Mouse (Mus musculus): ENCODE results near the gene Rab5b. TPM values are rescaled to one million over a fixed set of nuclear protein-coding genes. Genes with fewer than 3 reads are reported as not detected.

Gene Rab5b
- total and polyA plus RNA-seq, 2 experiments: 74.0 to 80.5 TPM

- H3K27me3 ChIP-seq (ENCODE audit: control insufficient read depth, insufficient read depth, low read length): no peaks in the 10 kb centered on the region
- peaks cover 9% of the 10 kb centered on the region for H3K4me1 ChIP-seq (ENCODE audit: control insufficient read depth, insufficient read depth, low read length)
- TF ChIP-seq CTCF (IDR thresholded peaks at IDR 0.05; ENCODE audit: low read depth, low read length) (no peak), POLR2A (IDR thresholded peaks at IDR 0.05; ENCODE audit: extremely low read depth, insufficient read depth, low read length) (no peak)
- H3K4me3 ChIP-seq (ENCODE audit: insufficient read depth, low read depth, low read length): no peak overlapping the region
- H3K27ac ChIP-seq (replicated peaks; ENCODE audit: insufficient read depth, low read depth, low read length): no peak overlapping the region
- no peaks in the 10 kb centered on the region for H3K36me3 ChIP-seq (ENCODE audit: control insufficient read depth, insufficient read depth, low read length)
- no peak overlapping the region for H3K9ac ChIP-seq (ENCODE audit: low read depth, low read length)
- WGBS: 60% methylated on average over 9 of the region's 9 CpGs
- no peak for DNase-seq (ENCODE audit: extremely low read depth, low read depth, low spot score)
- no peaks in the 10 kb centered on the region for H3K79me2 ChIP-seq (ENCODE audit: control insufficient read depth, insufficient read depth, low read length)
Measured at GRCm38 (mm10) chr10:128657844-128658243, 38.2 kb downstream of the Rab5b start.

- 32% methylated on average over 1 of the region's 1 CpGs for WGBS
- DNase-seq (ENCODE audit: extremely low read depth, low read depth, low spot score): peak; percentile 59
- Histone ChIP-seq H3K4me1 (ENCODE audit: control insufficient read depth, insufficient read depth, low read length) (peaks cover 9% of the 10 kb centered on the region), H3K79me2 (ENCODE audit: control insufficient read depth, insufficient read depth, low read length) (no peaks in the 10 kb centered on the region), H3K27ac (replicated peaks; ENCODE audit: insufficient read depth, low read depth, low read length) (no peak overlapping the region), H3K9ac (ENCODE audit: low read depth, low read length) (no peak overlapping the region), H3K4me3 (ENCODE audit: insufficient read depth, low read depth, low read length) (no peak overlapping the region), H3K27me3 (ENCODE audit: control insufficient read depth, insufficient read depth, low read length) (no peaks in the 10 kb centered on the region), H3K36me3 (ENCODE audit: control insufficient read depth, insufficient read depth, low read length) (no peaks in the 10 kb centered on the region)
- TF ChIP-seq CTCF (IDR thresholded peaks at IDR 0.05; ENCODE audit: low read depth, low read length) (no peak), POLR2A (IDR thresholded peaks at IDR 0.05; ENCODE audit: extremely low read depth, insufficient read depth, low read length) (no peak)
Measured at GRCm38 (mm10) chr10:128656731-128657130, 39.3 kb downstream of the Rab5b start.

GRCm38 (mm10) chr10:128655254-128655653 is 40.8 kb downstream of the Rab5b start:
- 18% methylated on average over 3 of the region's 3 CpGs for WGBS
- Histone ChIP-seq H3K9ac (ENCODE audit: low read depth, low read length) (no peak overlapping the region), H3K27me3 (ENCODE audit: control insufficient read depth, insufficient read depth, low read length) (no peaks in the 10 kb centered on the region), H3K4me1 (ENCODE audit: control insufficient read depth, insufficient read depth, low read length) (peaks cover 9% of the 10 kb centered on the region), H3K4me3 (ENCODE audit: insufficient read depth, low read depth, low read length) (no peak overlapping the region), H3K36me3 (ENCODE audit: control insufficient read depth, insufficient read depth, low read length) (no peaks in the 10 kb centered on the region), H3K79me2 (ENCODE audit: control insufficient read depth, insufficient read depth, low read length) (no peaks in the 10 kb centered on the region), H3K27ac (replicated peaks; ENCODE audit: insufficient read depth, low read depth, low read length) (no peak overlapping the region)
- no peak for TF ChIP-seq CTCF (IDR thresholded peaks at IDR 0.05; ENCODE audit: low read depth, low read length)
- no peak for TF ChIP-seq POLR2A (IDR thresholded peaks at IDR 0.05; ENCODE audit: extremely low read depth, insufficient read depth, low read length)
- DNase-seq (ENCODE audit: extremely low read depth, low read depth, low spot score): peak; percentile 90

GRCm38 (mm10) chr10:128653866-128654265 is 42.2 kb downstream of the Rab5b start:
- Histone ChIP-seq H3K79me2 (ENCODE audit: control insufficient read depth, insufficient read depth, low read length) (no peaks in the 10 kb centered on the region), H3K4me1 (ENCODE audit: control insufficient read depth, insufficient read depth, low read length) (peaks cover 9% of the 10 kb centered on the region), H3K4me3 (ENCODE audit: insufficient read depth, low read depth, low read length) (no peak overlapping the region), H3K27ac (replicated peaks; ENCODE audit: insufficient read depth, low read depth, low read length) (no peak overlapping the region), H3K9ac (ENCODE audit: low read depth, low read length) (no peak overlapping the region), H3K36me3 (ENCODE audit: control insufficient read depth, insufficient read depth, low read length) (no peaks in the 10 kb centered on the region), H3K27me3 (ENCODE audit: control insufficient read depth, insufficient read depth, low read length) (no peaks in the 10 kb centered on the region)
- no peak for TF ChIP-seq POLR2A (IDR thresholded peaks at IDR 0.05; ENCODE audit: extremely low read depth, insufficient read depth, low read length)
- TF ChIP-seq CTCF (IDR thresholded peaks at IDR 0.05; ENCODE audit: low read depth, low read length): no peak
- 43% methylated on average over 4 of the region's 4 CpGs for WGBS
- DNase-seq (ENCODE audit: extremely low read depth, low read depth, low spot score): peak; percentile 57

- peak overlapping the region; percentile 57 for H3K4me3 ChIP-seq (ENCODE audit: insufficient read depth, low read depth, low read length)
- no peak for DNase-seq (ENCODE audit: extremely low read depth, low read depth, low spot score)
- H3K4me1 ChIP-seq (ENCODE audit: control insufficient read depth, insufficient read depth, low read length): peaks cover 12% of the 10 kb centered on the region
- H3K79me2 ChIP-seq (ENCODE audit: control insufficient read depth, insufficient read depth, low read length): no peaks in the 10 kb centered on the region; the same call in 1 of the 2 replicates
- H3K27ac ChIP-seq (replicated peaks; ENCODE audit: insufficient read depth, low read depth, low read length): peak overlapping the region; percentile 58
- 19% methylated on average over 4 of the region's 13 CpGs for WGBS
- TF ChIP-seq CTCF (IDR thresholded peaks at IDR 0.05; ENCODE audit: low read depth, low read length) (no peak), POLR2A (IDR thresholded peaks at IDR 0.05; ENCODE audit: extremely low read depth, insufficient read depth, low read length) (no peak)
- no peaks in the 10 kb centered on the region for H3K27me3 ChIP-seq (ENCODE audit: control insufficient read depth, insufficient read depth, low read length)
- H3K36me3 ChIP-seq (ENCODE audit: control insufficient read depth, insufficient read depth, low read length): no peaks in the 10 kb centered on the region
- peak overlapping the region; percentile 80 for H3K9ac ChIP-seq (ENCODE audit: low read depth, low read length)
Measured at GRCm38 (mm10) chr10:128646139-128647089, 49.6 kb downstream of the Rab5b start.

Data from liver, adult 2 months (tissue).